Mouse (Mus musculus): ENCODE measurements around the gene Tfeb.

Tfeb gene

GRCm38 (mm10) chr17:47811265-47811800, 74.5 kb downstream of the Tfeb start:
- in situ Hi-C loops (cut with MboI; ENCODE audit: low pct_unique_long_range_greater_than_20kb in 1 of 2, low sequenced_read_pairs in 2 of 2, unreplicated experiment in 1 of 2) = no loop called here

GRCm38 (mm10) chr17:47812200-47812599, 75.4 kb downstream of the Tfeb start:
- in situ Hi-C loops (cut with MboI; ENCODE audit: low pct_unique_long_range_greater_than_20kb in 1 of 2, low sequenced_read_pairs in 2 of 2, unreplicated experiment in 1 of 2) = no loop called here

- in situ Hi-C loops (cut with MboI; ENCODE audit: low pct_unique_long_range_greater_than_20kb in 1 of 2, low sequenced_read_pairs in 2 of 2, unreplicated experiment in 1 of 2) = no loop called here
These were observed 76.8 kb downstream of the Tfeb start for GRCm38 (mm10) chr17:47813616-47814015.

DNA sequence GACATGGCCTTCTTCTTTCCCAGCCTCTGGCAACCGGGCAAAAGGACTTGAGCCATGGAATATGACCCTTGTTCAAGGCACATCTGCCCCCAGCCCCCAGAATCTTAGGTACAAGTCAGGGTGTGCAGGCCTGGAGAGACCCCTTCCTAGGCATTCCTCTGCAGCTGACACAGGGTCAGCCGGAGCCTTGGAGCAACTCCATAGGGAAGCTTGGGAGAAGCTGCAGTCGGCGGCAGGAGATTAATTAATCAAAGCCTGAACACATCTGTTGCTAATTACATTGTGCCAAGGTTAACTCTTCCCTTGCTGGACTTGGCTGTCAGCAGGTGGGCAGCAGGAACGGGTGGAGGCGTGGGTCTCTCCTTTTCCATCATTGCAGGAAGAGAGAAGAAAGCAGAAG, 77.7 kb downstream of the Tfeb start:
- in situ Hi-C loops (cut with MboI; ENCODE audit: low pct_unique_long_range_greater_than_20kb in 1 of 2, low sequenced_read_pairs in 2 of 2, unreplicated experiment in 1 of 2) = no loop called here

DNA sequence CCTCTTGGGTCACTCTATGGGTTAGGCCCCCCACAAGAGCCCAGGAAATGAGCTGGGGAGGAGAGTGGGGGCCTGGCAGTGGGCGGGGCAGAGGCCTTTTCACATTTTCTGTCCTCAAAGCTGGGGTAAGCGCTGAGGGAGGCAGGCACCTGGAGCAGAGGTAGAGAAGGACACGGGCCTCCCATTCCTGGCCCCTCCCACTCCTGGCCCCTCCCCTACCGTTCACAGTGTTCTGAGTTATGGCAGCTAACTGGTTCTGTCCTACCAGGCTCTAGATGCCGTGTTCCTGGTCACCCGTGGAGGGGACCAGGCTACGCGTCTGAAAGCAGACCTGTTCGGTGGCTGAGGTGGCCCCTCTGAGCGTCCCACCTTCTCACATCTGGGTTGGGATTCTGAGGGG, 78.6 kb downstream of the Tfeb start:
- in situ Hi-C loops (cut with MboI; ENCODE audit: low pct_unique_long_range_greater_than_20kb in 1 of 2, low sequenced_read_pairs in 2 of 2, unreplicated experiment in 1 of 2) = no loop called here

GRCm38 (mm10) chr17:47818038-47818725, 81.4 kb downstream of the Tfeb start:
- in situ Hi-C loops (cut with MboI; ENCODE audit: low pct_unique_long_range_greater_than_20kb in 1 of 2, low sequenced_read_pairs in 2 of 2, unreplicated experiment in 1 of 2) = no loop called here

- in situ Hi-C loops (cut with MboI; ENCODE audit: low pct_unique_long_range_greater_than_20kb in 1 of 2, low sequenced_read_pairs in 2 of 2, unreplicated experiment in 1 of 2) = no loop called here
These were observed 84.5 kb downstream of the Tfeb start for GRCm38 (mm10) chr17:47821339-47821738.

DNA sequence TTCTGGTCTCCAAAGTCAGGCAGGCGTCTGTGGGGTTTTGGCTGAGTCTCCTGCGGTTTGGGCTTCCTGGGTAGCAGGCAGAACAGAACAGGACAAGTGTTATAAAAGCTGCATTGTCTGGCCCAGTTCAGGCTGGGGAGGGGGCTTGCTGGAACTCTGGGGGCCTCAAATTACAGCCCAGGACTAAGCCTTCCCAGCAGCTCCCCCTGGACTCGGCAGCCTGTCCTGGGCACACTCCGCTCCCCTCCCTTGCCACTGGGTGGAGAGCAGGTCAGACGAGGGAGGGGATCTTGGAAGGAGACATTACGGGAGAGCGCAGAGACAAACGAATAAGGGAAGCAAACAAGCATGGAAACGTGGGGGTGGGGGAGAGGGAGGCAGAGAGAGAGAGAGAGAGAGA, 94.3 kb downstream of the Tfeb start:
- in situ Hi-C loops (cut with MboI; ENCODE audit: low pct_unique_long_range_greater_than_20kb in 1 of 2, low sequenced_read_pairs in 2 of 2, unreplicated experiment in 1 of 2) = loop anchor here in 1 of 2 experiments (25.0 kb wide), 1 partner anchor 481 kb away; the partner anchor contains the start of gene B430306N03Rik

- in situ Hi-C loops (cut with MboI; ENCODE audit: low pct_unique_long_range_greater_than_20kb in 1 of 2, low sequenced_read_pairs in 2 of 2, unreplicated experiment in 1 of 2) = loop anchor here in 1 of 2 experiments (25.0 kb wide), 1 partner anchor 481 kb away; the partner anchor contains the start of gene B430306N03Rik
These were observed 94.9 kb downstream of the Tfeb start for GRCm38 (mm10) chr17:47831772-47832171.

- in situ Hi-C loops (cut with MboI; ENCODE audit: low pct_unique_long_range_greater_than_20kb in 1 of 2, low sequenced_read_pairs in 2 of 2, unreplicated experiment in 1 of 2) = loop anchor here in 1 of 2 experiments (25.0 kb wide), 1 partner anchor 480 kb away; the partner anchor contains the start of gene B430306N03Rik
These were observed 95.7 kb downstream of the Tfeb start for GRCm38 (mm10) chr17:47832501-47833028.

DNA sequence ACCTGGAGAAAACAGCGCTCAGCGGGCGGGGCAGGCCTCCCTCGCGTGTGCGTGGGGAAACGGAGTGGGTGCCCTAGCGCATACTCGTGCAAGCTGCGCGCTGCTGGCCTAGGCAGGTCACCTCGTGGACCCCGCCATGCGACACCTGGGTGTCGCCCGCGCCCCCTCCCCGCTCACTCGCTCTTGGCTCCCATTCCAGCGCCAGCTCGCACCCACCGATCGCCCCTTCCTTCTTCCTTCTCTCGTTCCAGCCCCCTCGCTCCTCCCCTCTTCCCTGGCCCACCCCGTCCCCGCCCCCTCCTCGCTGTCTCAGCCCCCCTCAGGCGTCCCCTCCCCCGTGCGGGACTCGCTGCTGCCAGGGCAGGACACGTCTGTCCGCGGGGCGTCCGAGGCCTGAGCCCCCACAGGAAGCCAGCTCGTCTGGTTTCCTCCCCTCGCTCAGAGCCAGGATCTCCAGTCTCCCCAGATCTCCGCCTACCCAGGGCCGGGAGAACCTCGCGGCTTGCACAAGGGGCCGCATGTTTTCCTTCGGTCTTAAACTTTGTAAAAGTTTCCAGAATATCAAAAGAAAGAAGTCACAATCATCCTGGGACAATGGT, 96.3 kb downstream of the Tfeb start:
- in situ Hi-C loops (cut with MboI; ENCODE audit: low pct_unique_long_range_greater_than_20kb in 1 of 2, low sequenced_read_pairs in 2 of 2, unreplicated experiment in 1 of 2) = loop anchor here in 1 of 2 experiments (25.0 kb wide), 1 partner anchor 479 kb away; the partner anchor contains the start of gene B430306N03Rik

GRCm38 (mm10) chr17:47833628-47834481, 97.0 kb downstream of the Tfeb start:
- in situ Hi-C loops (cut with MboI; ENCODE audit: low pct_unique_long_range_greater_than_20kb in 1 of 2, low sequenced_read_pairs in 2 of 2, unreplicated experiment in 1 of 2) = loop anchor here in 1 of 2 experiments (25.0 kb wide), 1 partner anchor 478 kb away; the partner anchor contains the start of gene B430306N03Rik

DNA sequence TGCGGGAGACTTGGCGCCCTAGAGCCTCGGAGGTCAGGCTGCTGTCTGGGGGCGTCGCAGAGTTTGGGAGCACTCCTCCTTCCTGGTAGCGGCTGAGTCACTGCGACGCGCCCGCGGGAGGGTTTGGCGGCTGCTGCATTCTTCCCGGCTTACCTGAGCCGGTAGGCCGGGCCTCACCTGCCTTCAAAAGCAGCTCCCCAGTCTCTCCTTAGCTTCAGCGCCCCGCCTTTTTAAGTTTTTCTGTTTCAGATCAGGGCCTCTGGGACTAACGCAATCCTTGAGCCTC, 97.6 kb downstream of the Tfeb start, which contains the start of gene Mdfi:
Gene Mdfi (minus strand): TSS at position 210 of the 286 bp plus-strand sequence.
- in situ Hi-C loops (cut with MboI; ENCODE audit: low pct_unique_long_range_greater_than_20kb in 1 of 2, low sequenced_read_pairs in 2 of 2, unreplicated experiment in 1 of 2) = loop anchor here in 1 of 2 experiments (25.0 kb wide), 1 partner anchor 478 kb away; the partner anchor contains the start of gene B430306N03Rik

GRCm38 (mm10) chr17:47837808-47838207, 101.0 kb downstream of the Tfeb start:
- in situ Hi-C loops (cut with MboI; ENCODE audit: low pct_unique_long_range_greater_than_20kb in 1 of 2, low sequenced_read_pairs in 2 of 2, unreplicated experiment in 1 of 2) = loop anchor here in 1 of 2 experiments (25.0 kb wide), 1 partner anchor 474 kb away; the partner anchor contains the start of gene B430306N03Rik

- in situ Hi-C loops (cut with MboI; ENCODE audit: low pct_unique_long_range_greater_than_20kb in 1 of 2, low sequenced_read_pairs in 2 of 2, unreplicated experiment in 1 of 2) = loop anchor here in 1 of 2 experiments (10.0 to 25.0 kb wide), 2 partner anchors 253 to 471 kb away; partner anchors contain the start of gene B430306N03Rik
These were observed 104.7 kb downstream of the Tfeb start for GRCm38 (mm10) chr17:47841521-47841920.

Measured in mouse embryonic stem cell (cell line).